Mouse (Mus musculus): ENCODE data around the gene Abcd3. TPM values are rescaled to one million over a fixed set of nuclear protein-coding genes. Genes with fewer than 3 reads are reported as not detected.
"Not testable (repeated sequence)": the region's sequence is repeated elsewhere in the genome, so short reads cannot be mapped to it uniquely, and the experiment has no call there.

The Abcd3 gene
- polyA plus RNA-seq, 1 experiment from 2014 or later, result 94.1 TPM

GRCm38 (mm10) chr3:121768770-121769169 lies 46.3 kb downstream of the Abcd3 start:
- WGBS, result 95% methylated on average over 3 of the region's 3 CpGs
- no peak for ATAC-seq
- TF ChIP-seq EP300 (IDR thresholded peaks at IDR 0.05) (no peak), CTCF (IDR thresholded peaks at IDR 0.05) (no peak)
- Histone ChIP-seq H3K9me3 (ENCODE audit: low read length) (no peaks in the 10 kb centered on the region), H3K9ac (replicated peaks; ENCODE audit: low read depth) (no peak overlapping the region), H3K4me1 (ENCODE audit: insufficient read depth, low read depth, low read length) (no peaks in the 10 kb centered on the region), H3K4me3 (ENCODE audit: low read depth, low read length) (no peak overlapping the region), H3K4me2 (replicated peaks; ENCODE audit: low read depth, low read length) (no peak overlapping the region), H3K36me3 (ENCODE audit: insufficient read depth, low read length) (peaks cover 32% of the 10 kb centered on the region), H3K27ac (ENCODE audit: low read length) (no peak overlapping the region), H3K27me3 (replicated peaks; ENCODE audit: insufficient read depth, low read length) (no peaks in the 10 kb centered on the region)
- DNase-seq (ENCODE audit: low spot score), result no peak

GRCm38 (mm10) chr3:121766818-121767217 lies 48.3 kb downstream of the Abcd3 start:
- Histone ChIP-seq H3K9me3 (ENCODE audit: low read length) (no peaks in the 10 kb centered on the region), H3K36me3 (ENCODE audit: insufficient read depth, low read length) (peaks cover 29% of the 10 kb centered on the region), H3K9ac (replicated peaks; ENCODE audit: low read depth) (no peak overlapping the region), H3K4me3 (ENCODE audit: low read depth, low read length) (no peak overlapping the region), H3K27me3 (replicated peaks; ENCODE audit: insufficient read depth, low read length) (no peaks in the 10 kb centered on the region), H3K4me1 (ENCODE audit: insufficient read depth, low read depth, low read length) (no peaks in the 10 kb centered on the region), H3K4me2 (replicated peaks; ENCODE audit: low read depth, low read length) (no peak overlapping the region), H3K27ac (ENCODE audit: low read length) (no peak overlapping the region)
- ATAC-seq (no peak), DNase-seq (ENCODE audit: low spot score) (no peak)
- 73% methylated on average over 5 of the region's 5 CpGs for WGBS
- no peak for TF ChIP-seq EP300 (IDR thresholded peaks at IDR 0.05)
- no peak for TF ChIP-seq CTCF (IDR thresholded peaks at IDR 0.05)

- TF ChIP-seq EP300 (IDR thresholded peaks at IDR 0.05) (no peak), CTCF (IDR thresholded peaks at IDR 0.05) (no peak)
- DNase-seq (ENCODE audit: low spot score) (no peak), ATAC-seq (no peak)
- H3K9me3 ChIP-seq (ENCODE audit: low read length), result no peaks in the 10 kb centered on the region
- H3K36me3 ChIP-seq (ENCODE audit: insufficient read depth, low read length), result peaks cover 24% of the 10 kb centered on the region
- H3K4me1 ChIP-seq (ENCODE audit: insufficient read depth, low read depth, low read length), result no peaks in the 10 kb centered on the region
- H3K27ac ChIP-seq (ENCODE audit: low read length), result no peak overlapping the region
- H3K9ac ChIP-seq (replicated peaks; ENCODE audit: low read depth), result no peak overlapping the region
- no peaks in the 10 kb centered on the region for H3K27me3 ChIP-seq (replicated peaks; ENCODE audit: insufficient read depth, low read length)
- H3K4me3 ChIP-seq (ENCODE audit: low read depth, low read length), result no peak overlapping the region
- no peak overlapping the region for H3K4me2 ChIP-seq (replicated peaks; ENCODE audit: low read depth, low read length)
Measured at GRCm38 (mm10) chr3:121766048-121766447, 49.1 kb downstream of the Abcd3 start.

GRCm38 (mm10) chr3:121762056-121762852 lies 52.8 kb downstream of the Abcd3 start:
- DNase-seq (ENCODE audit: low spot score), result peak; percentile 79
- peak; percentile 64 for ATAC-seq
- no peak overlapping the region for H3K9ac ChIP-seq (replicated peaks; ENCODE audit: low read depth)

GRCm38 (mm10) chr3:121758373-121758772 lies 56.7 kb downstream of the Abcd3 start:
- Histone ChIP-seq H3K27ac (ENCODE audit: low read length) (no peak overlapping the region), H3K4me3 (ENCODE audit: low read depth, low read length) (no peak overlapping the region), H3K9me3 (ENCODE audit: low read length) (no peaks in the 10 kb centered on the region), H3K9ac (replicated peaks; ENCODE audit: low read depth) (0 out of 2 replicates have a peak overlapping the region, but pooled peaks have one; percentile 24), H3K4me2 (replicated peaks; ENCODE audit: low read depth, low read length) (no peak overlapping the region), H3K36me3 (ENCODE audit: insufficient read depth, low read length) (no peaks in the 10 kb centered on the region), H3K27me3 (replicated peaks; ENCODE audit: insufficient read depth, low read length) (no peaks in the 10 kb centered on the region), H3K4me1 (ENCODE audit: insufficient read depth, low read depth, low read length) (no peaks in the 10 kb centered on the region)
- no peak for DNase-seq (ENCODE audit: low spot score)
- no peak for ATAC-seq
- TF ChIP-seq EP300 (IDR thresholded peaks at IDR 0.05) (no peak), CTCF (IDR thresholded peaks at IDR 0.05) (no peak)
- 19% methylated on average over 7 of the region's 7 CpGs for WGBS

More at GRCm38 (mm10) chr3:121762056-121762852, 52.8 kb downstream of the Abcd3 start:
- TF ChIP-seq CTCF (IDR thresholded peaks at IDR 0.05) (peak; percentile 65), EP300 (IDR thresholded peaks at IDR 0.05) (no peak)
- H3K27ac ChIP-seq (ENCODE audit: low read length), result no peak overlapping the region
- H3K4me3 ChIP-seq (ENCODE audit: low read depth, low read length), result no peak overlapping the region
- no peaks in the 10 kb centered on the region for H3K4me1 ChIP-seq (ENCODE audit: insufficient read depth, low read depth, low read length)
- H3K4me2 ChIP-seq (replicated peaks; ENCODE audit: low read depth, low read length), result no peak overlapping the region
- no peaks in the 10 kb centered on the region for H3K27me3 ChIP-seq (replicated peaks; ENCODE audit: insufficient read depth, low read length)
- WGBS, result 49% methylated on average over 4 of the region's 4 CpGs
- H3K9me3 ChIP-seq (ENCODE audit: low read length), result no peaks in the 10 kb centered on the region
- H3K36me3 ChIP-seq (ENCODE audit: insufficient read depth, low read length), result peaks cover 10% of the 10 kb centered on the region; the same call in 1 of the 2 replicates

GRCm38 (mm10) chr3:121755152-121755551 lies 60.0 kb downstream of the Abcd3 start:
- no peak overlapping the region for H3K27ac ChIP-seq (ENCODE audit: low read length)
- no peaks in the 10 kb centered on the region for H3K27me3 ChIP-seq (replicated peaks; ENCODE audit: insufficient read depth, low read length)
- H3K9me3 ChIP-seq (ENCODE audit: low read length), result no peaks in the 10 kb centered on the region
- H3K4me3 ChIP-seq (ENCODE audit: low read depth, low read length), result no peak overlapping the region
- TF ChIP-seq EP300 (IDR thresholded peaks at IDR 0.05), result no peak
- no peak for TF ChIP-seq CTCF (IDR thresholded peaks at IDR 0.05)
- WGBS, result 16% methylated on average over 3 of the region's 3 CpGs
- no peak for DNase-seq (ENCODE audit: low spot score)
- no peak overlapping the region for H3K4me2 ChIP-seq (replicated peaks; ENCODE audit: low read depth, low read length)
- no peaks in the 10 kb centered on the region for H3K36me3 ChIP-seq (ENCODE audit: insufficient read depth, low read length)
- no peak overlapping the region for H3K9ac ChIP-seq (replicated peaks; ENCODE audit: low read depth)
- H3K4me1 ChIP-seq (ENCODE audit: insufficient read depth, low read depth, low read length), result no peaks in the 10 kb centered on the region
- peak; percentile 21; the same call in 1 of the 2 replicates for ATAC-seq

- not testable (repeated sequence) for H3K9ac ChIP-seq (replicated peaks; ENCODE audit: low read depth); H3K9me3 ChIP-seq (ENCODE audit: low read length); H3K4me1 ChIP-seq (ENCODE audit: insufficient read depth, low read depth, low read length); H3K36me3 ChIP-seq (ENCODE audit: insufficient read depth, low read length); H3K27me3 ChIP-seq (replicated peaks; ENCODE audit: insufficient read depth, low read length); H3K4me3 ChIP-seq (ENCODE audit: low read depth, low read length); H3K4me2 ChIP-seq (replicated peaks; ENCODE audit: low read depth, low read length); H3K27ac ChIP-seq (ENCODE audit: low read length); ATAC-seq; DNase-seq (ENCODE audit: low spot score)
- WGBS, result 79% methylated on average over 10 of the region's 10 CpGs
Measured at GRCm38 (mm10) chr3:121754319-121755090, 60.6 kb downstream of the Abcd3 start.

GRCm38 (mm10) chr3:121741186-121741848 lies 73.8 kb downstream of the Abcd3 start:
- H3K4me2 ChIP-seq (replicated peaks; ENCODE audit: low read depth, low read length); H3K27me3 ChIP-seq (replicated peaks; ENCODE audit: insufficient read depth, low read length); H3K27ac ChIP-seq (ENCODE audit: low read length); H3K4me1 ChIP-seq (ENCODE audit: insufficient read depth, low read depth, low read length); H3K4me3 ChIP-seq (ENCODE audit: low read depth, low read length); DNase-seq (ENCODE audit: low spot score); H3K9ac ChIP-seq (replicated peaks; ENCODE audit: low read depth); H3K9me3 ChIP-seq (ENCODE audit: low read length); H3K36me3 ChIP-seq (ENCODE audit: insufficient read depth, low read length); ATAC-seq: not testable (repeated sequence)
- 84% methylated on average over 4 of the region's 4 CpGs for WGBS

Data from lung, postnatal 0 days (tissue).